Mouse (Mus musculus) urinary bladder, postnatal 14 days (tissue): ENCODE measurements around the gene Surf2.

Experiments used
- DNase-seq: peaks from one replicate; pipeline ENCODE4 v3.0.0; 2021; ENCODE audit warnings: low spot score

Surf2 gene

DNA sequence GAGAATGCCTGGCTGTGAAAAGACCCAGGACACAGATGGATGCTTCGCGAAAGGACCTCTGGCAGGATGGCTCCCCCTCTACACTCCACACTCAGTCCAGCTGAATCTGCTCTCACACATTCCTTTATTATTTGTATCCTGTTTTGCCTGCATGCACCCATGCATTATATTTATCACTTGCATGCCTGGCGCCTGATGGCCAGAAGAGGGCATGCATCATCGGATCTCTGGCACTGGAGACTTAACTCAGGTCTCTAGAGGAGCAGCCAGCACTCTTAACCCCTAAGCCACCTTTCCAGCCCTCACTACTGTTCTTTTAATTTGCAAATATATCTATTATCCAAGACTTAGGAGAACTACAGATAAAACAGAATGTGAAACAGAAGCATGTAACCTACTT, 44.6 kb downstream of the Surf2 start:
- no peak for DNase-seq

DNA sequence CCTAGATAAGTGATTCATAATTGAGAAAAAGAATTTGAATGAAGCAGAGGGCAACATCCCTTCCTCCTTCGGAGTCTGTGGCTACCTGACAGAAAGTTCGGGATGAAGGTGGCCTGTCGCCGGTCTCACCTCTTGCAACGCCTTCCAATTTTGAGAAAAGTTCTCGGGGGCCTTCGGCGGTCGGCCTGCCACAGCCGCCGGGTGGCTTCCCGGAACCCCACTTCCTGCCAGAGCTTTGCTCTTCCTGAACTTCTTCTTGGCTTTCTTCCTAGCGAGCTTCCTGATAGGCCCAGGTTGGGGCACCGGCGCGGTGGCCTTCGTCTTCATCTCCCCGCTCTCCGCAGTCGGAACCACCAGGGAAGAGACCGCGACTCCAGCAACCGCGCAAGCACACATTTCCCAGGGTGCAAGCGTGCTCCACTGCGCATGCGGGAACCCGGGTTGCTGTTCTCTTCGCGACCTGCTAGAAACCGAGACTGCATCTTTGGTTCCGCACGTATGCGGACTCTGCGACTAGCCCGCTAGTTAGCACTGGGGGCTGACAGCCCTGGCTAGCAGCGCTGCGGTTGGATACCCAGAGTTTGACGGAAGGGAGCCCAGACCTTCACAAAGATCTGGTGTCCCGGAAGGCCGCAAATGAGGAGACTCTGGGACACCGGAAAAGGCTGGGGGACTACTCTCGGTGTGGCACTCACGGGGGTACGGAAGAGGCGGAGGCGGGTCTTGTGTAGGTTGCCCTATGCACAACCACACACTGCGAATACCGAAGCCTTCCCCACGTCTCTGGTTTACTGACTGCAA, 48.0 kb downstream of the Surf2 start, which contains the start of gene Rexo4:
Gene Rexo4 (minus strand): TSS at position 464 of the 801 bp plus-strand sequence.
- peak; percentile 94 for DNase-seq

DNA sequence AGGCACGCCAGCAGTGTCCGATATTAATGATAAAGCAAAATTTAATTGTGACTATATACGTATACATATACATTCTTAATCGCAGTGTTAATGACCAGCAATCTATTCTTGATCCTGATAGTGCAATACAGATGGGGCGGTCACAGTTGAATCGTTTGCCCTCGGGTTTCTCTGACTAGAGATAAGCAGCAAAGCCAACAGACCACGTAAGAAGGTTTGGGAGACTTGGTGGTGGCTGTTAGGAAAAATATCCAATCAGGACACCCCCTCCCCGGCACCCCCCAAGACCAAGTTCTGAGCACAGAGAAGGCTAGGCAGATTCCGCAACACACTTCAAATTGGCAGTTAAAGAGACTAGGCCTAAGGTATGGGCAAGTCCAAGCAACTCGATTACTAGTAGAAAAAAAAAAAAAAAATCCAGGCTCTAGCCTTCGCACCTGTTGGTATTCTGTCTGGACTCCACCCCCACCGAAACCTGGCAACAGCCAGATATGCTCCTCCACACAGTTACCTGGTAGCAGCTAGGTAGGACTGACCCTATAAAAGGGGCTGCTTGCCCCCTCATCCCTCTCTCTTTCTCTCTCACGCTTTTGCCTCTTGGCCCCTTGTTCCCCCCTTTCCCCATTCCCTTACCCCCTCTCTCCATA, 48.7 kb downstream of the Surf2 start:
- DNase-seq, result no peak

DNA sequence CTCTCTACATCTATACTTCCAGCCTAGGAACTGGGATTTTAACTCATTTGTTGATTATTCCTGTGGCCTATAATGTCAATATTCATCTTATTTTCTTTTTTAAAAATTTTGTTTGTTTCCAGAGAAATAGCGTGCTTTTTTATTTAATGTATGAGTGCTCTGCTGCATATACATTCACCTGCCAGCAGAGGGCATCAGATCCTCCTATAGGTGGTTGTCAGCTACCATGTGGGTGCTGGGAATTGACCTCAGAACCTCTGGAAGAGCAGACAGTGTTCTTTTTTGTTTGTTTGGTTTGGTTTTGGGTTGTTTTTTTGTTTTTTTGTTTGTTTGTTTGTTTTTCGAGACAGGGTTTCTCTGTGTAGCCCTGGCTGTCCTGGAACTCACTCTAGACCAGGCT, 51.1 kb downstream of the Surf2 start:
- no peak for DNase-seq
